Mouse (Mus musculus): ENCODE results near the gene Pdzrn3. TPM values are rescaled to one million over a fixed set of nuclear protein-coding genes. Genes with fewer than 3 reads are reported as not detected.

Pdzrn3 gene
- polyA plus RNA-seq, 1 experiment from 2014 or later = 6.3 TPM

DNA sequence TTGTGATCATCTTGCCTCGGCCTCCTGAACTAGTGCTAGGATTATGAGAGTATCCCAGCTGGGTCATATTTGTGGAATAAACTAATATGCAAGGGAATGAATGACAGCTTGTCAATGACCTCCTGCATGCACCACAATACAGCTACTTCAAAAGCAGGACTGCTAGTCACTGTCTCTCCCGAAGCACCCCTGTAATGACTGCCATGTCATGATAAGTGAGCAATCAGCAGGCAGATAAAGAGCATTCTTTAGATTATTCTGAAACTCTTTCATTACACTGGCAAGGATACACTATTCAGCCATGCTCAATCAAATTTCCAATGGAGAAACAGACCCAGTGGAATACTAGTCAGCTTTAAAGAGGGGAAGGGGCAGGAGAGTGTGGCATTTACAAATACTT, 85.8 kb downstream of the Pdzrn3 start:
- 64% methylated on average over 2 of the region's 2 CpGs for WGBS
- no peak overlapping the region for H3K4me2 ChIP-seq (ENCODE audit: low read depth, low read length)
- no peak overlapping the region for H3K9ac ChIP-seq (ENCODE audit: low read depth, low read length)
- no peak overlapping the region for H3K4me3 ChIP-seq (ENCODE audit: low read length)
- no peaks in the 10 kb centered on the region for H3K36me3 ChIP-seq (ENCODE audit: control insufficient read depth, insufficient read depth, low read length)
- H3K27me3 ChIP-seq (replicated peaks; ENCODE audit: control insufficient read depth, insufficient read depth, low read length) = no peaks in the 10 kb centered on the region
- no peaks in the 10 kb centered on the region for H3K9me3 ChIP-seq (ENCODE audit: control insufficient read depth, low read length)
- H3K4me1 ChIP-seq (ENCODE audit: control insufficient read depth, insufficient read depth, low read length) = 0 out of 2 replicates have a peak, but pooled peaks cover 7% of the 10 kb centered on the region
- no peak overlapping the region for H3K27ac ChIP-seq (ENCODE audit: low read length)
- no peak for ATAC-seq

DNA sequence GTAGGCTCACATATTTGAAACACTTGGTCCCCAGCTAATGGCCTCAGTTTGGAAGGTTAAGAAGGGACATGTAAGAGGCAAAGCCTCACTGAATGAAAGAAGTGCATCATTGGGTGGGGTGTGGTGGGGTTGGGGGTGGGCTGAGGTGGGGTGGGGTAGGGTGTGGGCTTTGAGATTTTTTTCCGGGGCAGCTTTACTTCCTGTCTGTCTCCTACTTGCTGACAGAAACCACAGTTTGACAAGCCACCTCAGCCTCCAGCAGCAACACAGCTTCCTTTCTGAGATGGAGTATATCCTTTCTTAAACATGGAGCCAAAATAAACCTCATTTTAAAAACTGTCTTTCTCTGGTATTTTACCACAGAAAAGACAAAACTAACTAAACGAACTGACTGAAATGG, 87.5 kb downstream of the Pdzrn3 start:
- Histone ChIP-seq H3K4me3 (ENCODE audit: low read length) (no peak overlapping the region), H3K27me3 (replicated peaks; ENCODE audit: control insufficient read depth, insufficient read depth, low read length) (no peaks in the 10 kb centered on the region), H3K4me1 (ENCODE audit: control insufficient read depth, insufficient read depth, low read length) (0 out of 2 replicates have a peak, but pooled peaks cover 7% of the 10 kb centered on the region), H3K9ac (ENCODE audit: low read depth, low read length) (no peak overlapping the region), H3K4me2 (ENCODE audit: low read depth, low read length) (no peak overlapping the region), H3K9me3 (ENCODE audit: control insufficient read depth, low read length) (no peaks in the 10 kb centered on the region), H3K36me3 (ENCODE audit: control insufficient read depth, insufficient read depth, low read length) (no peaks in the 10 kb centered on the region), H3K27ac (ENCODE audit: low read length) (no peak overlapping the region)
- WGBS = 34% methylated on average over 2 of the region's 2 CpGs
- ATAC-seq = no peak

DNA sequence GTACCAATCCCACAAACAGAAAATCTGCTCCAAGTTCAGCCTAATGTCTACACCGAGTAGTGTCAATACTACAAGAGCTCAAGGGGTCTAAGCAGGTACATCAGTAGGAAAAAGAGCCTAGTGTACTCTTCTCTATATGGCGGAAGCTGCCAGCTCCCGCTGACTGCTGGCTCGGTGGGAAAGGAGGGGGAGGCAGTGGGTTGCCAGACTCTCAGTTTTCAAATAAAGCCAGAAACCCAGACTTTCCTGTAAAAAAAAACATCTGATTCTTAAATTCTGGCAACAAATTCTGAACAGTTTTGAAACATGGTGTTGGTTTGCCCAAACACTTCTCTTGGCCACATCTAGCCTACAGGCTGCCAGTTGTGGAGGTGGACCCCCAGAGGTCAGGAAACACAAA, 88.3 kb downstream of the Pdzrn3 start:
- Histone ChIP-seq H3K9ac (ENCODE audit: low read depth, low read length) (no peak overlapping the region), H3K4me2 (ENCODE audit: low read depth, low read length) (no peak overlapping the region), H3K36me3 (ENCODE audit: control insufficient read depth, insufficient read depth, low read length) (no peaks in the 10 kb centered on the region), H3K4me1 (ENCODE audit: control insufficient read depth, insufficient read depth, low read length) (0 out of 2 replicates have a peak, but pooled peaks cover 9% of the 10 kb centered on the region), H3K27me3 (replicated peaks; ENCODE audit: control insufficient read depth, insufficient read depth, low read length) (no peaks in the 10 kb centered on the region), H3K4me3 (ENCODE audit: low read length) (no peak overlapping the region), H3K27ac (ENCODE audit: low read length) (no peak overlapping the region), H3K9me3 (ENCODE audit: control insufficient read depth, low read length) (no peaks in the 10 kb centered on the region)
- ATAC-seq = no peak
- 80% methylated on average over 4 of the region's 4 CpGs for WGBS

DNA sequence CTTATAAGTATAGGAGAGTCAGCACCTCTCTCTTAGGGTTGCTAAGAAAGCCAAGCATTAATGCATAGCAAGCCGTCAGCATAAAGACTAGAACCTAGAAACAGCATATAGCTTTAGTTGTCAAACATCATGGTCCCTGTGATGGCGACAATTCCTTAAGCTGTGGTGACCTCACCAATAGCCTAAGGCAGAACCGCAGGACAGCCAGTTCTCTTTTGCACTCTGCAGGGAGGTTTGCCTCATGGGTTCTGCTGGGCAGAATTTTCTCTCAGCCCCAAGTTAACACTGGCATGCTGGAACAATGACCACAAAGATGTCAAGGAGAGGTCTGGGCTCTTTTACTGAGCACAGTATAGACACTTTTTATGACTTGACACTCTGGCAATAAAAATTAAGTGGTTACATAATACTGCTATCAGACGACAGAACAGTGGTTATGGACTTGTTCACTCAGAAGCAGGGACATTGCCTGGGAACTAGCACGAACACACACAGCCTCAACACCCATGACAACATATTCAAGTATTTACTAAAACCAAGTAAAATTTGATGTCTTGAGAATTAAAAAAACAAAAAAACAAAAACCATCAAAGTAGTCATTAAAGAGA, 90.0 kb downstream of the Pdzrn3 start:
- H3K4me1 ChIP-seq (ENCODE audit: control insufficient read depth, insufficient read depth, low read length) = peaks cover 10% of the 10 kb centered on the region; the same call in 1 of the 2 replicates
- no peak overlapping the region for H3K27ac ChIP-seq (ENCODE audit: low read length)
- no peak overlapping the region for H3K4me3 ChIP-seq (ENCODE audit: low read length)
- WGBS = 60% methylated on average over 5 of the region's 5 CpGs
- no peak overlapping the region for H3K9ac ChIP-seq (ENCODE audit: low read depth, low read length)
- no peaks in the 10 kb centered on the region for H3K9me3 ChIP-seq (ENCODE audit: control insufficient read depth, low read length)
- ATAC-seq = peak; percentile 84
- no peaks in the 10 kb centered on the region for H3K36me3 ChIP-seq (ENCODE audit: control insufficient read depth, insufficient read depth, low read length)
- H3K27me3 ChIP-seq (replicated peaks; ENCODE audit: control insufficient read depth, insufficient read depth, low read length) = no peaks in the 10 kb centered on the region
- no peak overlapping the region for H3K4me2 ChIP-seq (ENCODE audit: low read depth, low read length)

DNA sequence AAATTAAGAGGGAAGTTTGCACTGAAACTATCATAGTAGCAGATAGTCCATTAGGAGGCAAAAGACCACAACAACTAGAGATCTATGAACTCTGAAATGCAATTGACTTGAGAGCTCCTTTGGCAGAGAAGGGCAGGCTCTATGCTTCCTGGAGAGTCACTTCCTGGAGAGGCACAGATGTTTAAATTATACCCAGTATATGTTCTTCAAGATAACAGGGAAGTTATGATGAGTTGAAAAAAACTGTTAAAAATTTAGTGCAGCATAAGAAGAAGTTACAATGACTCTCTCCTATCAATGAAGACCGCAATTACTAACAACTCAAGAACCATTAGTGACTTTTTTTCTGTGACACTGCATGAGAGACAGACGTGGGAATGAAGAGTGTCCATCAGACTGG, 90.6 kb downstream of the Pdzrn3 start:
- no peak overlapping the region for H3K9ac ChIP-seq (ENCODE audit: low read depth, low read length)
- peak; percentile 37 for ATAC-seq
- no peaks in the 10 kb centered on the region for H3K27me3 ChIP-seq (replicated peaks; ENCODE audit: control insufficient read depth, insufficient read depth, low read length)
- 77% methylated on average over 2 of the region's 2 CpGs for WGBS
- no peak overlapping the region for H3K4me2 ChIP-seq (ENCODE audit: low read depth, low read length)
- no peaks in the 10 kb centered on the region for H3K36me3 ChIP-seq (ENCODE audit: control insufficient read depth, insufficient read depth, low read length)
- H3K9me3 ChIP-seq (ENCODE audit: control insufficient read depth, low read length) = no peaks in the 10 kb centered on the region
- no peak overlapping the region for H3K4me3 ChIP-seq (ENCODE audit: low read length)
- H3K27ac ChIP-seq (ENCODE audit: low read length) = no peak overlapping the region
- H3K4me1 ChIP-seq (ENCODE audit: control insufficient read depth, insufficient read depth, low read length) = peaks cover 10% of the 10 kb centered on the region; the same call in 1 of the 2 replicates

DNA sequence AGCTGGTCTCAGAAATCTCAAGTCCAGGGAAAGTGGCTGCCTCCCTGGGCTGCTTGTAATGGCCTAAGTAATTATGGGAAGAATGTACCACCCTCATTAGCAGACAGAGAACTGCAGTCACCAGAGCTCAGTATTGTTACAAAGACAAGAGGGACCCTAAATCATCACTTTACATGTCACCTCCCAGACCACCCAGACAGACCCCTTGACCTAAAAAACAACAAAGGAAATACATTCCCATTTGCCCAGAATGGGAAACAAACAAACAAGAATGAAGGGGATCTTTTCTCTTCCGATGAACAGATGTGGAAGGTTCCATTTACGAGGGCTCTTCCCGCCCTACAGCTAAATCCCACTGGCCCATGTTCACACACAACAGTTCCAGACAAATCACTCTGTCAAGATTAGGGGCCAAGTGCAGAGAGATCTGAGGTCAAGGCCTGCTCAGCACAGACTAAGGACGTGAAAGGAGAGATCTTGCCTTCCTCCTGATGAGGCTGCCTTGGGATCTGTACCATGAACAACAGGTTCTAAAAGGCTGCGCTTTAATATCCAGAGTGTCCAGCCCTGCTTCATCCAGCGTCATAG, 93.2 kb downstream of the Pdzrn3 start:
- ATAC-seq = no peak
- Histone ChIP-seq H3K4me3 (ENCODE audit: low read length) (no peak overlapping the region), H3K27me3 (replicated peaks; ENCODE audit: control insufficient read depth, insufficient read depth, low read length) (no peaks in the 10 kb centered on the region), H3K9me3 (ENCODE audit: control insufficient read depth, low read length) (no peaks in the 10 kb centered on the region), H3K36me3 (ENCODE audit: control insufficient read depth, insufficient read depth, low read length) (no peaks in the 10 kb centered on the region), H3K4me2 (ENCODE audit: low read depth, low read length) (no peak overlapping the region), H3K9ac (ENCODE audit: low read depth, low read length) (no peak overlapping the region), H3K4me1 (ENCODE audit: control insufficient read depth, insufficient read depth, low read length) (peaks cover 17% of the 10 kb centered on the region), H3K27ac (ENCODE audit: low read length) (no peak overlapping the region)
- 54% methylated on average over 6 of the region's 6 CpGs for WGBS

DNA sequence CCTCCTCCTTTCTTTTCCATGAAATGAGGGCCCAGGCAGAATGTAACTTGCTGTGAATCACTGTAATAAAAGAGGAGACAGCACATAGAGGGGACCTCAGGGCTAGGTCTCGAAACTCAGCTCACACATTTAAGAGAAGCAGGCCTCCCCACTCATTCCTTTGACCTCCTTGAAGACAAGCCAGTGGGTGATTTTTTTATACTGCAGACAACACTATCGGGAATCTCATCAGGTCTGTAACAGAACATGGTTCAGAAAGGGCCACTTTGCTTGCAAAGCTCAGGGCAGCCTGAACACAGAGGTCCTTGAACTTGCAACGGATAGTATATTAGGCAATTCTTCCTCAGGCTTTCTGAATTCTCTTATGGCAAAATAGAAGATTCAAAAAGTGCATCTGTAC, 93.8 kb downstream of the Pdzrn3 start:
- Histone ChIP-seq H3K4me3 (ENCODE audit: low read length) (no peak overlapping the region), H3K27me3 (replicated peaks; ENCODE audit: control insufficient read depth, insufficient read depth, low read length) (no peaks in the 10 kb centered on the region), H3K4me1 (ENCODE audit: control insufficient read depth, insufficient read depth, low read length) (peaks cover 17% of the 10 kb centered on the region), H3K9me3 (ENCODE audit: control insufficient read depth, low read length) (no peaks in the 10 kb centered on the region), H3K4me2 (ENCODE audit: low read depth, low read length) (no peak overlapping the region), H3K9ac (ENCODE audit: low read depth, low read length) (no peak overlapping the region), H3K36me3 (ENCODE audit: control insufficient read depth, insufficient read depth, low read length) (no peaks in the 10 kb centered on the region), H3K27ac (ENCODE audit: low read length) (no peak overlapping the region)
- 49% methylated on average over 3 of the region's 3 CpGs for WGBS
- ATAC-seq = no peak

DNA sequence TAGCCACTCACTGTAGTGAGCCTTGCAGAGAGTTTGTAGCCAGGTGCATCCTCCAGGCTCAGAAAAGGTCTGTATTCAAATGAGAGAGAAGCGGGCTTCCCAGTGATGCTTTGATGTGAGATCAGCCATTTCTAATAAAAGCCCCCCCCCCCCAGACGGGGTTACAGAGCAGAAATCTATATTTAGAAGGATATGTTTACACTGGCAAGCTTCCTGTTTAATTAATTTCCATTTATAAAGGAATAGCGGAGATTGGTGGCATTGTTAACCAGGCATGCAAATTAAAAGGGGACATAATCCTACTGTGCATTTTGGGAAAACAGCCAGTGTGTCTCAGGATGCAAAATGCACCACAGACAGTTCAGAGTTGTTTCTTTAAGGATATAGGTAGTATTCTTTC, 96.1 kb downstream of the Pdzrn3 start:
- WGBS = 41% methylated on average over 3 of the region's 3 CpGs
- peaks cover 21% of the 10 kb centered on the region for H3K4me1 ChIP-seq (ENCODE audit: control insufficient read depth, insufficient read depth, low read length)
- no peaks in the 10 kb centered on the region for H3K36me3 ChIP-seq (ENCODE audit: control insufficient read depth, insufficient read depth, low read length)

DNA sequence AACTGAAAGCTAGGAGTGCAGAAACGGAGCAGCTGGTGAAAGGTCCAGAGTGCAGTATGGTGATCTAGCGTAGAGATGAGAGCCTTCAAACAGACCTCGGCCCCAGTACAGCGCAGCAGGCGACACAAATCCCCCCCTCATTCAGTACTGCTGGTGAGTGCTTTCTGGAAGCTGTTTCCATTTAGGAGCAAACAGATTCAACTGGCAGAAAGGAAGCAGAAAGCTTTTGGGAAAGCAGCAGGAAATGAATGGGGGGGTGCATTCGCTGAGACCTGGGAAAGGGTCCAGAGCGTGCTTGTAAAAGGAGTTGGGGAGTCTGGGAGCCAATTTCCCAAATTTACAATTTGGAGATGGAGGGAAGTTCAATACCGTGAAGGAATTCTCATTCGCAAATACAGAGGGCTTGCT, 96.9 kb downstream of the Pdzrn3 start:
- Histone ChIP-seq H3K9ac (ENCODE audit: low read depth, low read length) (no peak overlapping the region), H3K36me3 (ENCODE audit: control insufficient read depth, insufficient read depth, low read length) (no peaks in the 10 kb centered on the region), H3K4me2 (ENCODE audit: low read depth, low read length) (peak overlapping the region; percentile 15; the same call in 1 of the 2 replicates), H3K27ac (ENCODE audit: low read length) (peak overlapping the region; percentile 17; the same call in 1 of the 2 replicates), H3K4me1 (ENCODE audit: control insufficient read depth, insufficient read depth, low read length) (peaks cover 21% of the 10 kb centered on the region), H3K4me3 (ENCODE audit: low read length) (no peak overlapping the region), H3K27me3 (replicated peaks; ENCODE audit: control insufficient read depth, insufficient read depth, low read length) (no peaks in the 10 kb centered on the region), H3K9me3 (ENCODE audit: control insufficient read depth, low read length) (no peaks in the 10 kb centered on the region)
- 34% methylated on average over 9 of the region's 9 CpGs for WGBS
- no peak for ATAC-seq

More for the DNA sequence above, 96.1 kb downstream of the Pdzrn3 start:
- Histone ChIP-seq H3K27ac (ENCODE audit: low read length) (no peak overlapping the region), H3K4me3 (ENCODE audit: low read length) (no peak overlapping the region), H3K27me3 (replicated peaks; ENCODE audit: control insufficient read depth, insufficient read depth, low read length) (no peaks in the 10 kb centered on the region), H3K4me2 (ENCODE audit: low read depth, low read length) (no peak overlapping the region), H3K9me3 (ENCODE audit: control insufficient read depth, low read length) (no peaks in the 10 kb centered on the region), H3K9ac (ENCODE audit: low read depth, low read length) (no peak overlapping the region)
- ATAC-seq = no peak
